Mouse (Mus musculus): ENCODE measurements around the gene Tmbim6. TPM values are rescaled to one million over a fixed set of nuclear protein-coding genes. Genes with fewer than 3 reads are reported as not detected.

Gene Tmbim6
- total RNA-seq, 2 experiments from 2014 or later = 189 to 194 TPM

DNA sequence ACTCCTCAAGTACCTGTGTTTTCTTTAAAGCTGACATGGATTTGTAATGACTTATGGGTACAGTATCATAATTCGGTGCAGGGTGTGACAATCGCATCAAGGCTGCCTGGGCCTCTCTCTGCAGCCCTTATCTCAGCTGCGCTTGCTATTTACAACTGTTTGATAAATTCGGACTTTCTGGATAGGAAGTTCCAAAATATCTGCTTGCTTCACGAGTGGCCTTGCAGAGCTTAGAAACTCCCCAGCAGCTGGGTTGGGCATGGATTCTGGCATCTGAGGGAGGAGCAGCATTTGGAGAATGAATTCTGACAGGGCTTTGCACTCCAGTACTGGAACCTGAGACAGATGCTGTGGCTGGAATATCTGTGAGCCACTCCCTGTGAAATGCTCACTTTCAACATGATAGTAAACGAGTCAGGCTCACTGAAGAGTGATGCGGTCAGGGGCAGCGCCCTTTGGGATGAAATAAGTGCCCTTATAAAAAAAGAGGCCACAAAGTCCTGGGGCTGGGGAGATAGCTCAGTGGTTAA is 57.1 kb downstream of the Tmbim6 start:
- DNase-seq = no peak

GRCm38 (mm10) chr15:99453153-99453900 is 60.6 kb downstream of the Tmbim6 start:
- no peak for DNase-seq

- no peak for DNase-seq
Measured at GRCm38 (mm10) chr15:99454585-99455279, 62.0 kb downstream of the Tmbim6 start.

GRCm38 (mm10) chr15:99455415-99455814 is 62.7 kb downstream of the Tmbim6 start:
- no peak for DNase-seq

DNA sequence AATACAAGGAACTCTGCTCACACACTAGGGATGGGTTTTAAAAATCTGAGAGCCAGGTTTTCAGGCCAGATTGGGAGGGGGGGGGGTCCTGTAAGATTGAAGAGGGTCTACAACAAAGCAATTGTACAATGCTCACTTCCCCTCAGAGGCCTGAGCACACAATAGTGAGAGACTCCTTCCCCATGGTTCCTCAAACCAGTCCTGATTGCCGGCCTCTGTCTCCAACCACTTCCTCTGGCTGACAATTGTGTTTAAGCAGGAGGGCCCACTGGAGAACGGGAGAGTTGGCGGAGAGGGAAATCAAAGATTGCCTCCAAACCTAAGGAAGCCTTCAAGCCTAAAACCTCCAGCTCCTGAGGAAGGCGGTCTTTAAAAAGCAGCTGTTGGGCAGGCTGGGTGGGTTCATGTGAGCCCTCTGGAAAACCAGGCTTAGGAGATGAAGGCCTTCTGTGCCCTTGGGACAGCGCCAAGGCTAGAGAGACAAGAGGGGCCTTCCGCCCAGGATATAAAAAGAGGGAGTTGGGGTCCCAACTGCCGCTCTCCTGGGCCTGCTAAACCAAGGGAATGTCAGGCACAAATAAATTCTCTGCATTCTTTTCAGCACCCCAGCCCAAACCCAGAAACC is 63.8 kb downstream of the Tmbim6 start:
- DNase-seq = no peak

DNA sequence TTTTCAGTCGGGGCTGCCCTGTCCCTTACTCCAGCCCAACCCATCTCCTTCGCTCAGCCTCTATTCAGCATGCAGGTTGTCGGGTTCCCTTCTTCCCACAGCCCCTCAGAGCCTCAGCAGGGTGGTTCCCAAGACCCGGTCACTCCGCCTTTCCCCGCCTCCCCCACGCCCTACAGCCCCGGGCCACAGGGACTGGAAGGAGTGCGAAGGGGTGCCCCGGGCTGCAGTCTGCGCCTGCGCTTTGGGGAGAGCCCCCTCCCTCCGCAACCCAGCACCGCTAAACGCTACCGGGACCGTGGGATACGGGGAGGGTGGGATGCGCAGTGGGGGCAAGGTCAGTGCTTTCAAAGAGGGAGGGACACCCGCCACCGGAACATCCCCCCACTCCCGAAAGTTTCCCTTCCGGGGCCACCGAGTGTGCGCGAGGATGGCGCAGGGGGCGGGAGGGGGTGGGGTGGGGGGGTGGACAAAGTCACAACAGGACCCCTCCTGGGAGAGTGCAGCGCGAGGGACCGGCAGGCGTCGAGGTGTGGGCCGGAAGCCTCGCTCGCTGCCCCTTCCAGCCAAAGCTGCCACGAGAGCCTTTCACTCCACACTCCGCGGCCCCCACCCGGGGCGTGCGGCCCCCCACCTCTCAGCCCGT is 64.4 kb downstream of the Tmbim6 start:
- peak; percentile 65 for DNase-seq

DNA sequence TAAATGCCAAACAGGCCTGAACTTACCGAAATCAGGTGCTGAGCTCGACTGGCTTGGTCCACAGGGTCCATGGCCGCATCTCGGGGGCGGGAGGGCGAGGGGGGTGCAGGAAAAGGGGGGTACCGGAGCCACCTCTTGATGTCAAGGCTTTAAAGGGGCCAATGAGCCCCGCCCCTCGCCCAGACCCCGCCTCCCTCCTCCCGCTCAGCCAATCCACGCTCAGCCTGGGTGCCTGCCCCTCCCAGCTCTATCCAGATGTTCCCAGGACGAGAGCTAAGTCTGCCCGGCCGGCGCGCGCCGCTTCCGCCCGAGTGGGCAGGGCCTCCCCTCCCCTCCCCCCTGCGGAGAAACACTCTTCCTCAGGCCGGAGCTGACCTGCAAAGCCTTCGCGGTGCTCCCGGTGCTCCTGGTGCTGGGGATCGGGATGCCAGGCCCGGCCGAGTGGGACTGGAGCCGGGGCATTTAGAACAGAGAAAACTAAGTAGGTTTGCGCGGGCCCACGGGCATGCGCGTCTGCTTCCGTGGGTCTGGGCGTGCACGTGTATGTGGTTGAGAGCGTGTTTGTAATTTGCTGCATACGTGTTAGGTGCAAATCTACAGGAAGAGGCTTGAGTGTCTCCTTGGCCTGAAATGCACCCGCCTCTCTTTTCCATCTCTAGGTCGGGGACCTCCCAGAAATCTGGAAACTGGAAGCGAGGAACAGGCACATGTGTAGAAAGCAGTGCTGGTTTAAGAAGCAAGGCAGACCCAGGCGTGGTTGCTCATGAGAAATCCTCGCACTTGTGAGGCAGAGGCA is 65.1 kb downstream of the Tmbim6 start, which contains the start of gene Nckap5l:
Gene Nckap5l (minus strand): TSS at position 143 of the 796 bp plus-strand sequence.
- DNase-seq = peak; percentile 93

Other genes starting within 250 kb of the Tmbim6 start
- under 1 TPM; 0.12 to 0.68 TPM for gene Kcnh3, start 168.0 kb upstream of the Tmbim6 start, total RNA-seq (2021)
- gene Mcrs1, start 140.9 kb upstream of the Tmbim6 start, total RNA-seq (2021) = 10 to 100 TPM; 41.0 to 44.7 TPM
- 10 to 100 TPM; 23.3 to 28.8 TPM for gene Prpf40b, start 97.8 kb upstream of the Tmbim6 start, total RNA-seq (2021)
- gene Fam186b, start 97.0 kb upstream of the Tmbim6 start, total RNA-seq (2021) = not detected
- gene Fmnl3, start 22.4 kb upstream of the Tmbim6 start, total RNA-seq (2021) = 10 to 100 TPM; 17.6 to 26.2 TPM
- 10 to 100 TPM; 12.3 to 21.0 TPM for gene Nckap5l, start 64.9 kb downstream of the Tmbim6 start, total RNA-seq (2021)
- 1 to 10 TPM; 5.3 TPM for gene Bcdin3d, start 81.8 kb downstream of the Tmbim6 start, total RNA-seq (2021)
- gene Faim2, start 135.3 kb downstream of the Tmbim6 start, total RNA-seq (2021) = under 1 TPM; 0.43 to 0.59 TPM
- gene Aqp2, start 186.2 kb downstream of the Tmbim6 start, total RNA-seq (2021) = not detected
- gene Aqp5, start 197.9 kb downstream of the Tmbim6 start, total RNA-seq (2021) = under 1 TPM in 1 of 2 experiments, not detected in 1; 0.49 TPM
- not detected for gene Aqp6, start 208.5 kb downstream of the Tmbim6 start, total RNA-seq (2021)